Mouse (Mus musculus): Measurements from ENCODE around the gene Rbm15. TPM values are rescaled to one million over a fixed set of nuclear protein-coding genes. Genes with fewer than 3 reads are reported as not detected.

Rbm15 gene
- polyA plus RNA-seq, 1 experiment from 2014 or later = 8.7 TPM

DNA sequence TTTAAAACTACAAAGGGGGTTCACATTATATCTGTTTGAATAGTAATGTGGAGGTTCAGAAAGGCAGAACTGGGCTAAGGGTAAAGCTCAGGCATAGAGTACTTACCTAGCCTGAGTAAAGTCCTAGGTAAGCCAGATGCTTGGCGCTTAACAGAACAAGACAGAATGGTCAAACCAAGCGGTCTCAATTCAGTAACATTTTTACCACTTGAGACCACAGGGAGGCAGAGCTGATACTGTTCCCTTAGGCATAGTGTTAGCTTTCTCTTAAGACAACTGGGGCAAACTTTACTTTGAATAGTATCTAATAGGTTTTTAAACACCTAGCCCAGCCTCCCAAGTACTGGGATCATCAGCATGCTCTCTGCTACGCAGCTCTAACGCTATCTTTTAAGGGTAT lies 57.5 kb downstream of the Rbm15 start:
- H3K27me3 ChIP-seq (replicated peaks) = peaks cover 6% of the 10 kb centered on the region
- no peak overlapping the region for H3K9ac ChIP-seq
- WGBS = 42% methylated on average over 4 of the region's 4 CpGs
- no peak overlapping the region for H3K27ac ChIP-seq (replicated peaks)
- ATAC-seq (ENCODE audit: extremely low read depth, insufficient number of reproducible peaks, low FRiP score, low TSS enrichment) = no peak
- no peaks in the 10 kb centered on the region for H3K9me3 ChIP-seq
- H3K36me3 ChIP-seq = no peaks in the 10 kb centered on the region
- H3K4me1 ChIP-seq = peaks cover 14% of the 10 kb centered on the region
- H3K4me2 ChIP-seq = no peak overlapping the region
- H3K4me3 ChIP-seq = no peak overlapping the region

Other genes with a start within 250 kb of the Rbm15 start
- 0.01 and 0.05 TPM in 2 replicates for gene Kcna2, start 232.5 kb downstream of the Rbm15 start, polyA plus RNA-seq (2015; fragmentation: Nextera tagmentation; extraction: Ambion mirVana)
- gene Kcna10, start 150.6 kb downstream of the Rbm15 start, polyA plus RNA-seq (2015; fragmentation: Nextera tagmentation; extraction: Ambion mirVana) = not detected in 2 replicates
- 1.0 and 7.4 TPM in 2 replicates for gene Cym, start 111.9 kb downstream of the Rbm15 start, polyA plus RNA-seq (2015; fragmentation: Nextera tagmentation; extraction: Ambion mirVana)
- gene A630076J17Rik, start 103.1 kb downstream of the Rbm15 start, polyA plus RNA-seq (2015; fragmentation: Nextera tagmentation; extraction: Ambion mirVana) = not detected in 2 replicates
- not detected in 2 replicates for gene Prok1, start 94.0 kb downstream of the Rbm15 start, polyA plus RNA-seq (2015; fragmentation: Nextera tagmentation; extraction: Ambion mirVana)
- 149 and 173 TPM in 2 replicates for gene Lamtor5, start 54.8 kb downstream of the Rbm15 start, polyA plus RNA-seq (2015; fragmentation: Nextera tagmentation; extraction: Ambion mirVana)
- 1.6 TPM in 2 replicates for gene Slc16a4, start 42.4 kb downstream of the Rbm15 start, polyA plus RNA-seq (2015; fragmentation: Nextera tagmentation; extraction: Ambion mirVana)
- 0.06 and 0.07 TPM in 2 replicates for gene Kcnc4, start 125.9 kb upstream of the Rbm15 start, polyA plus RNA-seq (2015; fragmentation: Nextera tagmentation; extraction: Ambion mirVana)
- 4.1 and 4.7 TPM in 2 replicates for gene Slc6a17, start 184.3 kb upstream of the Rbm15 start, polyA plus RNA-seq (2015; fragmentation: Nextera tagmentation; extraction: Ambion mirVana)
- gene Ubl4b, start 221.4 kb upstream of the Rbm15 start, polyA plus RNA-seq (2015; fragmentation: Nextera tagmentation; extraction: Ambion mirVana) = not detected in 2 replicates